Mouse (Mus musculus) CH12.LX (cell line): ENCODE measurements around the gene Txn2.

Experiments
- CTCF ChIP-seq, 2 experiments: IDR thresholded peaks in 1 of 2; conservative IDR thresholded peaks in 1 of 2; 2 replicates each; pipeline ENCODE4 v1.5.1; 2011 to 2012; ENCODE audit warnings: low read depth in 2 of 2, low read length in 2 of 2, improper control_type of control experiment in 1 of 2, inconsistent platforms in 1 of 2, mild to moderate bottlenecking in 1 of 2, moderate library complexity in 1 of 2
- EP300 ChIP-seq: IDR thresholded peaks from 2 replicates; pipeline ENCODE4 v1.6.1; 2011; ENCODE audit warnings: low read length, improper control_type of control experiment
- JUN ChIP-seq: IDR thresholded peaks from 2 replicates; pipeline ENCODE4 v1.6.1; 2011; ENCODE audit warnings: low read depth, mild to moderate bottlenecking, low read length, improper control_type of control experiment, moderate library complexity; ENCODE audit not compliant: insufficient read depth
- MAFK ChIP-seq: IDR thresholded peaks from 2 replicates; pipeline ENCODE4 v1.6.1; 2011; ENCODE audit warnings: low read length, improper control_type of control experiment; ENCODE audit not compliant: insufficient replicate concordance
- POLR2A ChIP-seq: IDR thresholded peaks from 2 replicates; pipeline ENCODE4 v1.6.1; 2011; ENCODE audit warnings: low read depth, mild to moderate bottlenecking, improper control_type of control experiment, low read length
- USF2 ChIP-seq: conservative IDR thresholded peaks from 2 replicates; pipeline ENCODE4 v1.6.1; 2011; ENCODE audit warnings: low read depth, low read length, improper control_type of control experiment
- ZNF384 ChIP-seq: IDR thresholded peaks from 2 replicates; pipeline ENCODE4 v1.6.1; 2012; ENCODE audit warnings: low read depth, low read length, improper control_type of control experiment, inconsistent platforms

DNA sequence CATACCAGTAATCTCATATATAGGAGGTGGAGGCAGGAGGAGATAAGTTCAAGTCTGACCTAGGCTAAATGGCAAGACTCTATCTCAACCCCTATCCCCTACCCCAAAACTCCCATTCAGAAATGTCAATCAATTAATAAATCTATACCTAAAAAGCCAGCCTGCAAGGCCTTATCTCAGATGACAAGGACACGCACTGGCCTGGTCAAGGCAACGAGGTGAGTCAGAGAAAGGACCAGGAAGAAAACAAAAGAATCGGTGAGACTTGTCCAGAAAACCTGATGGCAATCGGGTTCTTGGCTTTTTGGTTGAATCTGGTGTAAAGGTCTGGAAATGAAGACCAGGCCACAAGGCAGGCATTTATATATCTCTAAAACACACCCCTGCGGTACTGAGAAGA lies 1.9 kb downstream of the Txn2 start:
- TF ChIP-seq USF2 (no peak), CTCF (conservative IDR thresholded peaks at IDR 0.05 in 1 of 2, IDR thresholded peaks at IDR 0.05 in 1 of 2; ENCODE audit: low read depth in 2 of 2, low read length in 2 of 2) (no peak), MAFK (no peak), JUN (no peak), POLR2A (no peak), ZNF384 (no peak), EP300 (no peak)
